Mouse (Mus musculus) frontal cortex, adult 2 months (tissue): ENCODE results near the gene Olfr648. TPM values are rescaled to one million over a fixed set of nuclear protein-coding genes. Genes with fewer than 3 reads are reported as not detected.

ENCODE experiments used
- polyA plus RNA-seq: library from polyadenylated mRNA; depleted of rRNA; stranded (reverse); fragments of >200 nt; gene quantifications from 2 replicates; pipeline ENCODE4 v1.2.3, GENCODE M21; 2012; rRNA removed

The Olfr648 gene
- polyA plus RNA-seq, 1 experiment = 0.16 TPM

Other genes starting within 250 kb of the Olfr648 start
- not detected in 2 replicates for gene Olfr632, start 249.0 kb downstream of the Olfr648 start, polyA plus RNA-seq
- gene Olfr633, start 239.0 kb downstream of the Olfr648 start, polyA plus RNA-seq = not detected in 2 replicates
- gene Olfr635, start 212.2 kb downstream of the Olfr648 start, polyA plus RNA-seq = not detected in 2 replicates
- gene Olfr638, start 184.6 kb downstream of the Olfr648 start, polyA plus RNA-seq = not detected in 2 replicates
- not detected in 2 replicates for gene Olfr639, start 166.1 kb downstream of the Olfr648 start, polyA plus RNA-seq
- 0.11 TPM in 1 of 2 replicates, not detected in the other for gene Olfr640, start 157.8 kb downstream of the Olfr648 start, polyA plus RNA-seq
- gene Olfr641, start 147.9 kb downstream of the Olfr648 start, polyA plus RNA-seq = not detected in 2 replicates
- gene Olfr642, start 130.7 kb downstream of the Olfr648 start, polyA plus RNA-seq = not detected in 2 replicates
- not detected in 2 replicates for gene 4930516K23Rik, start 121.9 kb downstream of the Olfr648 start, polyA plus RNA-seq
- 0.02 TPM in 1 of 2 replicates, not detected in the other for gene Olfr644, start 111.5 kb downstream of the Olfr648 start, polyA plus RNA-seq
- not detected in 2 replicates for gene Olfr645, start 97.9 kb downstream of the Olfr648 start, polyA plus RNA-seq
- gene Olfr646, start 78.5 kb downstream of the Olfr648 start, polyA plus RNA-seq = not detected in 2 replicates
- gene Ubqln5, start 53.6 kb downstream of the Olfr648 start, polyA plus RNA-seq = not detected in 2 replicates
- not detected in 2 replicates for gene Olfr643, start 46.0 kb downstream of the Olfr648 start, polyA plus RNA-seq
- gene Ubqln3, start 40.1 kb downstream of the Olfr648 start, polyA plus RNA-seq = not detected in 2 replicates
- not detected in 2 replicates for gene Ubqlnl, start 32.8 kb downstream of the Olfr648 start, polyA plus RNA-seq
- 0.06 and 0.82 TPM in 2 replicates for gene Olfm5, start 18.6 kb downstream of the Olfr648 start, polyA plus RNA-seq
- gene Olfr649, start 12.6 kb upstream of the Olfr648 start, polyA plus RNA-seq = 0.23 TPM in 1 of 2 replicates, not detected in the other
- 0.56 and 1.0 TPM in 2 replicates for gene Trim6, start 35.4 kb upstream of the Olfr648 start, polyA plus RNA-seq
- gene Trim34a, start 61.1 kb upstream of the Olfr648 start, polyA plus RNA-seq = 4.0 and 4.1 TPM in 2 replicates
- gene Trim5, start 104.7 kb upstream of the Olfr648 start, polyA plus RNA-seq = 0.65 and 0.72 TPM in 2 replicates
- gene Trim12a, start 132.1 kb upstream of the Olfr648 start, polyA plus RNA-seq = 5.0 and 6.0 TPM in 2 replicates
- 0.04 TPM in 1 of 2 replicates, not detected in the other for gene Trim34b, start 146.1 kb upstream of the Olfr648 start, polyA plus RNA-seq
- gene Trim12c, start 170.0 kb upstream of the Olfr648 start, polyA plus RNA-seq = 2.1 and 2.8 TPM in 2 replicates
- 0.12 and 0.27 TPM in 2 replicates for gene Trim30b, start 186.5 kb upstream of the Olfr648 start, polyA plus RNA-seq
- gene Trim30c, start 217.4 kb upstream of the Olfr648 start, polyA plus RNA-seq = 0.04 TPM in 1 of 2 replicates, not detected in the other